Mouse (Mus musculus) heart, adult 8-10 months (tissue): ENCODE measurements around the gene Stk32b. TPM values are rescaled to one million over a fixed set of nuclear protein-coding genes. Genes with fewer than 3 reads are reported as not detected.

Experiments
- DNase-seq: peaks from one replicate; pipeline ENCODE4 v3.0.0; 2022; ENCODE audit warnings: low spot score
- total RNA-seq, 4 experiments: library from RNA; stranded (reverse); gene quantifications; 2 replicates each; pipeline ENCODE4 v1.2.4; 2022

The Stk32b gene
- total RNA-seq = under 1 TPM; 0.35 to 0.91 (median 0.64) TPM

DNA sequence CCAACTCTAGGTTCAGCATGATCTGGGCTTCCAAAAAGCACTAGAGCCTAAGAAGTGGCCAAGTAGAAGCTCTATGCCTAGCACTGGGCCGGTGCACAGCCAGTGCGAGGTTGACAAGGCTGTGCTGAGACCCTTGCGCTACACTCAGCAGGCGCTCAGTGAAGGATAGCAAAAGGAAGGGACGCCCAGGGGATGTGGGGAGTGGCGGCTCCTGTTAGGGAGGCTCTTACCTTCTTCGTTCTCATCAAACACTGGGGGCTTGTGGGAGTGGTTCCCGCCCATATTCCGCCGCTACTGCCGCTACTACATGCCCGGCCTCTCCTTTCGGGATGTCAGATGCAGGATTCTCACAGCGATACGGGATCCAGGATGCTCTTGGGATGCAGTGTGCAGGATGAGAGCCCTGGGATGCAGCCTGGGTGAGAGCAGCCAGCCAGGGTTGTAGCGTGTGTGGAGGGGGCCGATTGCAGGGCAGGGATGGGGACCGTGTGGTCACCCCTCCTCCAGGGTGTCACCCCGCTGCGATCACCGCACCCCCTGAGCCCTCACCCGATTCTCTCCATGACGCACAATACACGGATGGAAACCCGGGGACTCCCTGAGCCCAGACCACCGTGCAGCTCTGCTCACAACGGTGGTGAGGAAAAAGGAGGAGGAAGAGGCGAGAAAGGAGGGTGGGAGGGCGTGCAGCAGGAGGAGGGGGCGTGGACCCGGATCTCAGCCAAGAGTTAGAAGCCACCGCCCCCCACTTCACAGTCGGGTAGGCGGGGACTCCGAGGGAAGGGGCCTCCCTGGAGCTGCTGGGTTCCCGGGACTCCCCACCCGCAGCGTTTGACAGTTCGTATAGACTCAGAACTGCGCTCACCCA is at the start of gene Stk32b:
Gene Stk32b, minus strand, starts transcription at position 667 of the 868 bp plus-strand sequence.
- no peak for DNase-seq

DNA sequence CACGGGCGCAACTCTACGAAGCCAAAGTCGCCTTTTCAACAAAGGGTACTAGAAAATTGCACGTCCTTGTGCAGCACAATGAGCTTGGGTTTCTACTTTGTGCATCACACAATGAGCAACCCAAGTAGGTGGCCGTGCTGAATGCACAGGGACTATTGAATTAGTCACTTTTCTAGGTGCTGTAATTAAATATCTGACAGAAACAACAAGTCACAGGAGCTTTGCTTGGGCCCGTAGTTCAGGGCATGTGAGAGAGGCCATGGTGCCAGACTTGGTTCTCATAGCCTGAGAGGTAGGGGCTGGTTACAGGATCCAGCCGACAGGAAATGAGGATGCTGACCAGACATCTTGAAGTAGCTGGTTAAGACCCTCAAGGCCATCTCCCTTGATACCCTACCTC is 48.9 kb upstream of the Stk32b start:
- DNase-seq = no peak

DNA sequence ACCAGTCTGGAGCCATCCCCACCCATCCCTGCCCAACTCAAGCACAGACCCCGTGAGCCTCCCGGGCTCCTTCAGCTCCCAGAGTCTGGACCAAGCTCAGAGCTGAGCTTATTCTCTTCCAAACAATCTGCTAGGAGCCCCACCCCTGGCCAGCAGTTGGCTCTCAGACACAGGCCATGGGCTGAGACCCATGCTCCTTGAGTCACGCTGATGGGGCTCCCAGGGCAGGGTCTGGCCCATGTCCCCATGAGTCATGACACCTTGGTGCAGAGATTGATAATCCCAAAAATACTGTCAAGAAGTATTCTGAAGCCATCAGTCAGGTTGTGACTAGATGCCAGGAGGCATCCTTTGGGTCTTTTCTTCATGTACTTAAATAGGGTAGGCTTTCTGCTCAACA is 45.1 kb upstream of the Stk32b start:
- no peak for DNase-seq

DNA sequence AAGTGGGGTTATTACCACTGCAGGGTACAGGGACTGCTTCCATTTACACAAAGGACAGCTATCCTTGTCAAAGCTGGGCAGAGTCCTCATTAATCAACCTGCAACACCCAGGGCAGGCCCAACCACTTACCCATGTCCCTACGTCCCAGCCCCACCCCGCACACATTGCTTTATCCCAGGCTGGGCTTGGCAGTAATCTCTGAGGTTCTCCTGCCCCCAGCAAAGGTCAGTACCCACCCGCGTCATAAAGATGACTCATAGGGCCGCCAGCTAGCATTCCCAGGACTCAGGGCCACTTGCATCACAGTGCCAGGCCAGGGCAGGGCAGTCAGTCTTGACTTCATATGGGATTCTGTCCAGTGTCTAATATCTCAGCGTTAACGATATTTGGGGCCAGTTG is 36.4 kb upstream of the Stk32b start:
- no peak for DNase-seq

DNA sequence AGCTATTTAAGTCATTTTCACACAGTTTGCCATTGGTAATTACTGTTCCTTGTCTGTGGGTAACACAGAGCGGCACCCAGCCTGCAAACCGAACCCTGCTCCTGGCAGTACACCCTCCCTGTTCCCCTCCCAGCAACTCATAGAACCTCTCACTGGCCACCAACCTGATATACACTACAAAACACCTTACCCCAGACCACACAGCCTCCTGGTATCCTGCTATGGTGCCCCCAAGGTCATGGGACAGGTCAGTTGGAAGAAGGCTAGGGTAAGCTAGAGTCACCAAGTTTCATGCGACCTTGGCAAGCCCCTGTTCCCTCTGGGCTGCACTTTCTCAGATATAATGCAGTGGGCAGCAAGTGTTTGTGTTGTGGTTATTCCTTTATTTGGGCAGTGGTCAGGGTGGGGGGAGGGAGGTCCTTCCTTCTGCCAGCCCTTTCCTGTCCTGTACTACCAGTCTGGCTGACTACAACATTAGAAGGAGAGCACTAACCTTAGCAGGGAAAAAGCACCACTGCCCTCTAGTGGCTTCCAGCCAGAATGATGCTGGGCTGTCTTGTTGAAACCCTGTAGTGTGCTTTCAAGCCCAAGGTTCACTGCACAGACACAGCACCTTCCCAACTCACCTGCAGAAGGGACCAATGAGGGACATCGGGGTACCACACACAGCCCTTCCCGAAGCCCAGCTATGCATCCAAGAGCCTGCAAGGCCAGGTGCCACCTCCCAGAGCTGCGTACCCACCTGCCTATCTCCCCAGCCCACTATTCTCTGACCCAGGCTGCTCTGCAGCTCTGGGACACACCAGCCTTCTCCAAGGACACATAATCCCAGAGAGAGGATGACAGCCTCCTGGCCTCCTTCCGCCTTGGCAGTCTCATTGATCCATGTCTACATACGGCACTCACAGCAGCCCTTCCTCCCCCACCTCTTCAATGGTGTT is 35.3 kb upstream of the Stk32b start:
- peak; percentile 56 for DNase-seq

DNA sequence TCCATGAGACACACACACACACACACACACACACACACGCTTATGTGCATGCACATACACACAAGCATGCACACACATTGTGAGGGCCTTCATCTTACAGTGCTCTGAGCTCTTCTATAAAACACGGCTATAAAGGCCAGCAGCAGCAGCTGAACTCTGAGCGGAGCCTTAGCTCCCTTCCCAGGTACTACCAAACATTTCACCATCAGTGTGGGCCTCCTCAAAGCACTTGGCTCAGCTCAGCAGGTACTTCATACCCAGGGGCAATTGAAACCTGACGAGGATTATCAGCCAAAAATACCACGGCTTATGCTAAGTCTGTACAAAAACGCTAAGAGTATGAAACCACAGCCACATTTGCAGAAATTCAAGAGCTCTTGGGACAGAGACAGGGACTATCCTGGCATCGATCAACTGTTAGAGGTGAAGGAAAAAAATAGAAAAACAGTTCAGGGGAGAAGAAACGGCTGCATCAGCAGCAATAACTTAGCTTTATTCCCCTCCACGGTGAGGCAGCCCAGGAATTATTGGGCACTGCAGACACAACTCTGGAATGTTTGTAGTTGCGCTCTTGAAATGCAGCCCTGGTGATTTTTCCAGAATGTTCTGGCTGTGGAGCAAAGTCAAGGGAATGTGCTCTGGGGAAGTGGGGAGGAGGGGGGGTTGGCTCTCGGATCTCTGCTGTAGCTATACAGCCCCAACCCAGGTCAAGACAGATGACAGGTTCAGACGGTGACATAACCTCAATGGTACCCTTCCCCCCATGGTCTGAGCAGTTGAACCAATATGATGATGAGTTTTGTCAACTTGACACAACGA is 27.1 kb upstream of the Stk32b start:
- DNase-seq = no peak

DNA sequence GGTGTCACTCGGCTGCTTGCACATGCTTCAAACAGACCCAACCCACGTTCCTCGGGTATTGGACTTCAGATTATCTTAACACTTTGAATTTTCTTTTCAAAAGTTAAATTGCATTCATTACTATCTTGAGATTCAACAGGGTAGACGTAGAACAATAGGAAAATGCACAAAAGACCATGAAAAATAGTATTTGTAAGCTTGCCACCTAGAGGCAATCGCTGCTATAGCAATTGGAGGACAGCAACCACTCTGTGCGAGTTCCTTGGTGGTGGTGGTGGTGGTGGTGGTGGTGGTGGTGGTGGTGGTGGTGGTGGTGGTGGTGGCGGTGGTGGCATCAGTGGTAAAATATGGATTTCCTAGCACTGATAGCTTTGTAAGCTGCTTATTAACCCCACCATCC is 19.2 kb upstream of the Stk32b start:
- no peak for DNase-seq

DNA sequence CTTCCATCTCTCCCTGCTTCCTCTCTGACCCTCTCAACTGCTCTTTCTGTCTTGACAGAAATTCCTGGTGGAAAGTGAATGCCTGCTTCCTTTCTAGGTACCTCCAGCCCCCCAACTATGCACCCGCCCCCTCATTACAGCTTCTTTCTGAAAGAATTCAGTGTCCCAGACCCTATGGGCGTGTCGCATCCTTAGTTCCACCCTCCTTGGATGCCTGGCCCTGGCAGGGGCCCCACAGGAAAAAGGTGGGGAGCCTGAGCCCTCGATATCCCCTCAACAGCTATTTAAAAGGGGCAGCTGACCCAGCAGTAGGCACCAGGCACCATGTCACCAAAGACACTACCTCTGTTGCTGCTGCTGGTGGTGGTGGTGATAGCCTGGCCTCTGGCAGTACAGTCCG is 18.3 kb upstream of the Stk32b start, which contains the start of gene Cytl1:
Gene Cytl1, plus strand, starts transcription at position 296 of the 400 bp plus-strand sequence.
- no peak for DNase-seq

DNA sequence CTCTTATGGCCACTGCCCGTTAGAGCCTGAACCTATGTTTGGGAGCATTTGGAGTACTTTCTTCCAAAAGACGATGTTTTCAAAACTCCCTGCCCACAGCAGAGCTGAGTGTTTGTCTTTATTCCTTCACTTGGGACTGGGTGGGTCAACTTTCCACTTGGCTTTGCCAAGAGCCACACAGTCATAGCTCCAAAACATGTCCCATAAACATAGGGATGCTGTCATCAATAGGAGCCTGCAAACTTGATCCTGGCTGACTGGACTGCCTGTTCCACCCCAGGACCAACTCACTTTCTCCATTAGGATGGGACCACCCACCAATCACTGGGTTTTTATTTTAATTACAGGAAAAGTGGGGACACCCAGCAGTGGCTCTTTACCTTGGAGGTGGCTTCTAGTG is 13.8 kb upstream of the Stk32b start:
- peak; percentile 51 for DNase-seq

DNA sequence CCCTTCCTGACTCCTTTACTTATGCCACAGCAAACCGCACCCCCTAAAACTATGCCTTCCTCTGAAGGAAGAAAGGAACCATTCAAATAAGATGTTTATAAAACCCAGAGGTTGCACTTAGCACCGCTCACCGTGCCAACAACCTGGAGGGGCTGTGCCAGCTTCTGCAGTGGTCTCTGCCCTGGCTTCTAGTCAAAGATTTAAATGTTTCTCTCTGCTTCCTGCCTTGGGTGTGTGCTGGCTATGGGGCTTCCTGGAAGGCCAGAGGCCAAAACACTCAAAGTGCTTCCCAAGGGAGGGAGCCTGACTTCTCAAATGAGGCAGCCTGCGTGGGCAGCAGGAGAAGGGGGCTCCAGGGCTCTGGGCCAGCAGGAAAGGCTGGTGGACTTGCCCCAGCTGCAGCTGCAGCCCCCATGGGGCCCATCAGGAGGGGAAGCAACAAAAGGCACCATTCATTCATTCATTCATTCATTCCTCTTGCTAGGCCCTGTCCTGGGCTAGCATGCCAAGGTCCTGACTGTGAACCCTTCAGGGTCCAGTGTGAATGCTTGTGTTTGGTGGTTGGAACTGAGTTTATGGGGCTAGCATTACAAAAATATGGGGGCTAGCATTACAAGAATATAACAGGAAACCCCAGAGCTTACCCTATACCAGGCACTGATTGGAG is 8.4 kb upstream of the Stk32b start:
- DNase-seq = peak; percentile 17

DNA sequence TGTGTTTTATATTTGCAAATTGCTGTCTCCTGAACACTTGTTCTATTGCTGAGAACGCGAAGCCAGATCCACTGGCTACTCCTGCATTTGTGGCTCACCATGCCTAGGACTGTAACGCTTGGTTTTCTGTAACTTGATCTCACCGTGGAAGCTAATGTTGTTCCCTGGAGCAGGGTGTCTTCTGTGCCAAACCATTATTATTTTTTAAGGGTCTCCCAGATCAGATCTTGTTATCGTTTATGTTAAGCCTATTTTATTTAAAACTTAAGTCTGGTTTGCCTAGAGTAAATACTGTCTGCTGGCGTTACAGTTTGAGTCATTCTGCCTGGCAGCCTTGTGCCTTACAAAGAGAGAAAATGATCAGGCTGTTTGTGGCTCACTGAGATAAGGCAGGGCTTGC is 3.7 kb upstream of the Stk32b start:
- no peak for DNase-seq

DNA sequence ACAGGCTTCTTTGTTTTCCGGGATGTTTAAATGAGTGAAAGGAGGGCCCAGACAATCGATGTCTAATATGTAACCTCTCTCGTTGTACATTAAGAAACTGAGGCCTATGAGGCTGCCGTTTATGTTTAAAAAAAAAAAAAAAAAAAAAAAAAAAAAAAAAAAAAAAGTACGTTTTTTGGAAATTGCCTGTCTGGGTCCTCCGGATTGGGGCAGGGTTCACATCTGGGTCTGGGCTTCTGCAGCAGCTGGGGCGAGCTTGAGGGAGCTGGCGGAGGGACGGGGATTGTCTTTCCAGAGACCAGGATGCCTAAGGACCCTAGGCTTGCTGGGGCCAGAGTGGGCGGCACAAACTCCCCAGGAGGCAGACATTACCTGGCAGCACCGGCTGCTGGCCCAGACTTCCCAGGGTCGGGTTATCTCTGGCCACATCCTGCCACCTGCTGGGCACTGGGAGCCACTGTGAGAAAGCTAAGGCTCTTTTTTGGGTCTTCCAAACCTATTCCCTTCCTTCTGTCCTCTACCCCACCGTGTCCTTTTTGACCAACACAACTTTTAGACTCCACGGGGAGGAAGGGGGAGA is 503 bp upstream of the Stk32b start:
- DNase-seq = peak; percentile 21

DNA sequence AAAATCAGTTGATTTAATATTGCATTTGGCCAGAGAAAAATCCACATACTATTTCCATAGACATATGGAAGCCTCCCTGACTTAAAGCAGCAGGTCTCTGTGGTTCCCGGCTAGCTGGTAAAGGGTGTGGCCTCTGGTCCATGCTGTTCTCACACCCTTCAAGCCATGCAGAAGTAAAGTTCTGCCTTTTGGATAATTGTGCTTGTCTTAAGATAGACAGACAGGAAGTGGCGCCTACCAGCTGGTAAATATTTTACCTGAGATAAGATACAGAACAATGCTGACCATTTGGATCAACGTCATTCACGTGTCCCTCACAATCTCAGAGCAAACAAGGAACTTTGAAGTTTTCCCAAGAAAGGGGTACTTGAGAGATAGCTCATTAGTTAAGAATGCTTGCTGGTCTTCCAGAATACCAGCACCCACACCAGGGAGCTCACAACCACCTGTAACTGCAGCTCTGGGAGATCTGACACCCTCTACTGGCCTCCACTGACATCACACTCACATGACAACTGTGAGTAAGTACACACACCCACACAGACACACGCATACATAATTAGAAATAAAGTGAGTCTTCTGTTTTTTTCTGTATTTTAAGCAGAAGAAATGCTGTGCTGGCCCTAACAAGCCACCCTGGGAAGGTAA is 7.6 kb downstream of the Stk32b start:
- no peak for DNase-seq

DNA sequence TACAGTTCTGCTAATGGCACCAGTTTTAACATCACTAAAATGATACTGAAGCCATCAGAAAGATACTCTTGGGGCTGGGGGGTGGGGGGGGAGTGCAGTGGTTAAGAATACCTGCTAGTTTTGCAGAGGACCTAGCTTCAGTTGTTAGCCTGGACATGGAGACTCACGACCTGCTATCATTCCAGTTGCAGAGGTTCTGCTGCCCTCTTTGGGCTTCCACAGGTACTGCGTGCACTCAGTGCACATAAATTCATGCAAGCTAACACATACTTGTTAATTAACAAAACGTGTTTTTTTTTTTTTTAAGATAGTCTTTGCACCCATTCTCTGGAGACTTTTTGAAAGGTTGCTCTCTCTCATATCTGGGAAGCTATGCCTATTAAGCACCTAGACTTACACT is 8.8 kb downstream of the Stk32b start:
- no peak for DNase-seq

DNA sequence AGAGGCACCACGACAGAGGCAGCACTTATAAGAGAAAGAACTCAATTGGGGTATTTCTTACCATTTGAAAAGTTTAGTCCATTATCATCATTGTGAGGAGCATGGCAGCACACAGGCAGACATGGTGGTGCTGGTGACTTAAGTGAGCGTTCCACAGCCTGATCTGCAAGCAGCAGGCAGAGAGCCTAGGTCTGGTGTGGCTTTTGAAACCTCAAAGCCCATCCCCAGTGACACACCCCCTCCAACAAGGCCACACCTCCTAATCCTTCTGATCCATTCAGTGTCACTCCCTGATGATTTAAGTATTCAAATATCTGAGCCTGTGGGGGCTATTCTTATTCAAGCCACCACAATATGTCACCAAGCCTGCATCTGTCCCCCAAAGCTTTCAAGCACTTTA is 12.0 kb downstream of the Stk32b start:
- no peak for DNase-seq

DNA sequence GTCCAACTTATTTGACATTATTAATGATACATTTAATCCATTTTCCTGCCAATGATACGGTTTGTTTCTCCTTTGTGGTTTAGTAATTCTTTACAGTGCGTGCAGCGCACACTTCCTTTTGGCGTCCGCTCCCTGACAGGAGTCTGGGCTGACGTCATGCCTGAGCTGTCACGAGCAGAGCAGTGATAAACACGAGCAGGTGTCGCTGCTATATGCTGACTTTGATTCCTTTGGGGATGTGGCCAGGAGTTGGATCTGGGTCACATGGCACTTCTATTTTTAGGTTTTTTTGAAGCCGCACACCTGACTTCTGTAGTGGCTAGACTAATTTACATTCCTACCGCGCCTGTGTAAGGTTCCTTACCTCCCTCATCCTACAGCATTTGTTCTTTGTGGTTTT is 17.2 kb downstream of the Stk32b start:
- DNase-seq = peak; percentile 21

DNA sequence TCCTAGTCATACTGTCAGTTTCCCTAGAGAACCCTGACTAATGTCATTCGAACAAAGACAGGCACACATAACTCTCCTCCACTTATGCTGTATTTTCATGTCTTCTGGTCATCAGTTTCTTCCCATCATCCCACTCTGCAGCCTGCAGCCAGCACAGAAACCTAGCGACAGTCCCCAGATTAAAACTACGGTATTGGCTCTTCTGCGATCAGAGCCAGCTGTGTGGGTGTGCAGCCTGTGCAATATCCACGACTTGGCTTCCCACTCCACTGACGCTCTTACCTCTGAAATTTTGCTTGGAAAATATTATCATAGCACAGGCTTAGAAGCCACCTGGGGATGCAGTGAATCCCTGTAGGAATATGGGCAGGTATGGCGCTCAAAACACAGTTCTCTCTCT is 19.7 kb downstream of the Stk32b start:
- no peak for DNase-seq

DNA sequence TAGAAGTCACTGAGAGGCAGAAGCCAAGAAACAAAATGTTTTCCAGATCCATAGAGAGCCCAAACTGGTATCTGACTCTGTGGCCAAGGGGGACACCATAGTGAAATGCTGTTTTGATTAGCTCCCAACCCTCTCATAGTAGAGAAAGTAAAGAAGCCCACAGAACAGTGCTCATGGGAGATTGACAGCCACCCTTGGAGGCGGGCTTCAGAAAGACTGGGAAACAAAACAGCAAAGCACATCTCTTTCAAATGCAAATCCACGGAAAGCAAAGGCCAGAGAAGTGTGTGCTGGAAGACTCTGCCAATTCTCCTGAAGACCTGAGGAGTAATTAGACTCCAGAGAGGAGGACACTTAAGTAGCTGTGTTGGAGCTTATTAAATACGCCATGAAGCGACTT is 21.2 kb downstream of the Stk32b start:
- no peak for DNase-seq

DNA sequence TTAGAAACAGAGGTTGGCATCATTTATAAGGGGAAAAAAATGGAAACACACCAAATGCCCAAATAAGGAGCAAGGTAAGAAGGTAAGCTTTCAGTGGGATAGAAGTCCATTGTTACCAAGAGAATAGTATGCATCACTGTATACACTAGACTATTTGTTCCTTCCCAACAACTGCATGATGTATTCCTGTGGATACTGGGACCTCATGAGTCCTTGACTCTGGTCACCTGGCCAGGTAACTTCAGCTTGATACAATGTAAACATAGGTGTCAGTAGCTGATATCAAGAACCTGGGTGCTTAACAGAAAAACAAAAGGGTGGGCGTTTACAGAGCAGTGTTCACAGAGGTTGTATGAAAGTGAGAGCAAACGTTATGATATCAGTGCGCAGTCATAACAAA is 24.2 kb downstream of the Stk32b start:
- DNase-seq = no peak

DNA sequence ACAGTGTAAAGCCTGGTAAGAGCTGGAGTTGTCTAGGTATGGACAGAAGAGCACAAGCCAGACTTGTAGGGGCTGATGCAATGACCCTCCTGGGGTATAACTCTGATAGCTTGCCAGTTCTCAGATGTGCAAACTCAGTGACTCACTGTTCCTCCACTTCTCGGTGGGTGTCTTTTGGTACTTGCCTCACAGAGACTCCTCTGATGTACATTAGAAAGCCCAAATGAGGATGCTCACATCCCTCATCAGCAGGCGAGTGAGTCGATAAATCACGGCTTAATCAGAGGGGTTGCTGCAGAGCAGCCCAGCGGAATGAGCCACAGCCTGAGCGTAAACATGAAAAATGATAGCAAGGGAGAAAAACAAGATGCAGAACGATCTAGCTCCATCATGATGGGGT is 46.2 kb downstream of the Stk32b start:
- DNase-seq = no peak
